Mouse (Mus musculus): ENCODE data around the gene Gm765. TPM values are rescaled to one million over a fixed set of nuclear protein-coding genes. Genes with fewer than 3 reads are reported as not detected.

The Gm765 gene
- polyA plus RNA-seq, 1 experiment = 0.04 TPM

DNA sequence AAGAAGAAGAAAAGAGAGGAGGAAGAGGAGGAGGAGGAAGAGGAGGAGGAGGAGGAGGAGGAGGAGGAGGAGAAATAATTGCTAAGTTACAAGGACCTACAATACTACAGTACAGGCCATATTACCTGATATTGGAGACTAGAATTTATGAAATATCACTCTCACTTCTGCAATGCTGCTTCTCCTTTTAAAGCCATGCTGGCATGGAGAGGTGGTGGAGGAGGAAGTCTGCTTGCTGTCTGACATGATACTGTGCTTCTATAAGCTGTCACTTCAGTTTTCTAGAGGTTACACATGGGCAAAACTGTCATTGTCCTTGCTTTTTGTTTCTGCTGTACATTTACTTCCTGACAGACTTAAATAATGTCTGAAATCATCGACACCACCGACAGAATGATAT is 9.8 kb downstream of the Gm765 start:
- WGBS = 63% methylated on average over 2 of the region's 2 CpGs
- H3K4me3 ChIP-seq (ENCODE audit: control insufficient read depth, insufficient read depth, low read length) = no peak overlapping the region
- no peaks in the 10 kb centered on the region for H3K27me3 ChIP-seq (ENCODE audit: control insufficient read depth, insufficient read depth, low read length)
- no peaks in the 10 kb centered on the region for H3K36me3 ChIP-seq (ENCODE audit: control insufficient read depth, insufficient read depth, low read length)
- no peak for DNase-seq
- H3K27ac ChIP-seq (ENCODE audit: control insufficient read depth, insufficient read depth, low read length) = no peak overlapping the region
- no peak for TF ChIP-seq POLR2A (IDR thresholded peaks at IDR 0.05; ENCODE audit: control insufficient read depth, extremely low read depth, insufficient read depth, low read length, poor library complexity)
- TF ChIP-seq CTCF (IDR thresholded peaks at IDR 0.05; ENCODE audit: borderline replicate concordance, control insufficient read depth, extremely low read depth, insufficient read depth, low read length, poor library complexity) = no peak
- no peaks in the 10 kb centered on the region for H3K4me1 ChIP-seq (replicated peaks; ENCODE audit: control insufficient read depth, insufficient read depth, low read length)

DNA sequence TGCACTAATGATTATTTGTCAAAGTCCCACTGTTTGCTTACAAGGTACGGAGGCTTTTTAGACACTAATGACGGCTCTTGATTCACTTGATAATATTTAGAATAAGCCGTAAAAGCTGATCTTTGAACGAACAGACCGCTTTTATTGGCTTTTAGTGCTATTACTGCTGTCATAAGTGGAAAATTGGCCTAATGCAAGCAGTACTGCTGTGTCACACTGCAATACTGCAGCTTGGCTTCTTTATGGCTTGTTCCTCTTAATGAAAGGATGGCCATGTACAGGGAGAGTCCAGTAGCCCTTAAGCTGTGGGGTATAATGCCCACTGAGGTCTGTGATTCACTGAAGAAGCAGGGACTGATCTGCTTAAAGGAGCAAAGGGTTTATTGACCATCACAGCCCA is 30.9 kb downstream of the Gm765 start:
- WGBS = 94% methylated on average over 5 of the region's 5 CpGs
- H3K27me3 ChIP-seq (ENCODE audit: control insufficient read depth, insufficient read depth, low read length) = no peaks in the 10 kb centered on the region
- no peak overlapping the region for H3K27ac ChIP-seq (ENCODE audit: control insufficient read depth, insufficient read depth, low read length)
- no peak for DNase-seq
- H3K36me3 ChIP-seq (ENCODE audit: control insufficient read depth, insufficient read depth, low read length) = no peaks in the 10 kb centered on the region
- TF ChIP-seq POLR2A (IDR thresholded peaks at IDR 0.05; ENCODE audit: control insufficient read depth, extremely low read depth, insufficient read depth, low read length, poor library complexity) = no peak
- TF ChIP-seq CTCF (IDR thresholded peaks at IDR 0.05; ENCODE audit: borderline replicate concordance, control insufficient read depth, extremely low read depth, insufficient read depth, low read length, poor library complexity) = no peak
- H3K4me3 ChIP-seq (ENCODE audit: control insufficient read depth, insufficient read depth, low read length) = no peak overlapping the region
- no peaks in the 10 kb centered on the region for H3K4me1 ChIP-seq (replicated peaks; ENCODE audit: control insufficient read depth, insufficient read depth, low read length)

DNA sequence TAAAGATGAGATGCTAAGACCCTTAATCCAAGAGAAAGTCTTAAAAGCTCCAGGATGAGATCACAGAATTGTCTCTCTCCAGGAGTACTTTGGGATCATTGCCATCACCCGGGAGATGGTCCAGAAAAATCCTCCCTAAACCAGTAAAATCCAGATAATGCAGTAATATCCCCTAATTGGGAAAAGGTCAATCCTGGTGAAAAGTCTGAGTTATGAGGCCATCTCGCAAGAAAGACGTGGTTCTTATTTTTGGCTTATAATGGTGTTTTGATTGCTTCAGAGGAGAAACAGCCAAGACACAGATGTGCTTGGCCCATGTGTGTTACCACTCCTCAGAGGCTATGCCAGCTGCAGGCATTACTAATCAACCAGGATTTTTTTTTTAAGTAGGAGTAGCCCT is 34.9 kb downstream of the Gm765 start:
- no peak for DNase-seq
- 88% methylated on average over 3 of the region's 3 CpGs for WGBS

DNA sequence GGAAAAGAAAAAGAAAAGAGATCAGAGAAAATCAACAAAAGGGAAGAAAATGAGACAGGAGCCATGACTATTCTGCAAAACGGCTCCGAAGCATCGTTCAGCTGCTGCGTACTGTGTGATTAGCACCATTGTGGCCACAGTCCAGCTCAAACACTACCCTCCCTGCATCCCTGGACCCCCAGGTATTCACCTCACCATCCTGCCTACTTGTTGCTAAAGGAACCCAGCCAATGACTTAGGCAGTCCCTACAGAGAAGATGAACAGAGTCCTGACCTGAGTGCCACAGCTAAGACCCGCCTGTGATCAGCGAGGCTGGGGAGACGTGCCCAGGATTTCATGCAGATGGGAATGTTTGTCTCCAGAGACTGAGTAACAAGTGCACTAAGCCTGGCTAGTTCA is 35.4 kb downstream of the Gm765 start:
- TF ChIP-seq CTCF (IDR thresholded peaks at IDR 0.05; ENCODE audit: borderline replicate concordance, control insufficient read depth, extremely low read depth, insufficient read depth, low read length, poor library complexity) = no peak
- TF ChIP-seq POLR2A (IDR thresholded peaks at IDR 0.05; ENCODE audit: control insufficient read depth, extremely low read depth, insufficient read depth, low read length, poor library complexity) = no peak

More for the DNA sequence above, 34.9 kb downstream of the Gm765 start:
- TF ChIP-seq CTCF (IDR thresholded peaks at IDR 0.05; ENCODE audit: borderline replicate concordance, control insufficient read depth, extremely low read depth, insufficient read depth, low read length, poor library complexity) (no peak), POLR2A (IDR thresholded peaks at IDR 0.05; ENCODE audit: control insufficient read depth, extremely low read depth, insufficient read depth, low read length, poor library complexity) (no peak)
- no peak overlapping the region for H3K27ac ChIP-seq (ENCODE audit: control insufficient read depth, insufficient read depth, low read length)
- H3K27me3 ChIP-seq (ENCODE audit: control insufficient read depth, insufficient read depth, low read length) = no peaks in the 10 kb centered on the region
- no peaks in the 10 kb centered on the region for H3K4me1 ChIP-seq (replicated peaks; ENCODE audit: control insufficient read depth, insufficient read depth, low read length)
- H3K4me3 ChIP-seq (ENCODE audit: control insufficient read depth, insufficient read depth, low read length) = no peak overlapping the region
- H3K36me3 ChIP-seq (ENCODE audit: control insufficient read depth, insufficient read depth, low read length) = no peaks in the 10 kb centered on the region

DNA sequence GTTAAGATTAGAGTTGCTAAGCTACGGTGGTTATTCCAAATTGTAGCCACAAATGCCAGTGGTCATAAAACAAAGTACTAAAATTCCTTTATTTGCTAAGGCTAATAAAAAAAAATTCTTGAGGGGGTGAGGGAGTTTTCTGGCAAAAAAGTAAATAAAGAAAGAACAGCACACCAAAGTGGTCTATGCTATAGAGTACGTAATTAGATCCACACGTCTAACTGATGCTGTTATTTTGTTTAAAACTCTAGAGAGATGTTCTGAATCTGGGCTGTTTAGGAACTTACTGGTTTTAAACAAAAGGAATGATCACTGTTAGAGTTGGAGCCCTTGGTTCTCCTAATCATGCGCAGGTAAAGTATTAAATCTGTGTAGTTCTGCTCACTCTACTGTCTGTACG is 50.5 kb downstream of the Gm765 start:
- TF ChIP-seq CTCF (IDR thresholded peaks at IDR 0.05; ENCODE audit: borderline replicate concordance, control insufficient read depth, extremely low read depth, insufficient read depth, low read length, poor library complexity) (no peak), POLR2A (IDR thresholded peaks at IDR 0.05; ENCODE audit: control insufficient read depth, extremely low read depth, insufficient read depth, low read length, poor library complexity) (no peak)

More for the DNA sequence above, 35.4 kb downstream of the Gm765 start:
- no peak for DNase-seq
- Histone ChIP-seq H3K36me3 (ENCODE audit: control insufficient read depth, insufficient read depth, low read length) (no peaks in the 10 kb centered on the region), H3K4me1 (replicated peaks; ENCODE audit: control insufficient read depth, insufficient read depth, low read length) (no peaks in the 10 kb centered on the region), H3K27me3 (ENCODE audit: control insufficient read depth, insufficient read depth, low read length) (no peaks in the 10 kb centered on the region), H3K27ac (ENCODE audit: control insufficient read depth, insufficient read depth, low read length) (no peak overlapping the region), H3K4me3 (ENCODE audit: control insufficient read depth, insufficient read depth, low read length) (no peak overlapping the region)
- WGBS = 95% methylated on average over 7 of the region's 7 CpGs

DNA sequence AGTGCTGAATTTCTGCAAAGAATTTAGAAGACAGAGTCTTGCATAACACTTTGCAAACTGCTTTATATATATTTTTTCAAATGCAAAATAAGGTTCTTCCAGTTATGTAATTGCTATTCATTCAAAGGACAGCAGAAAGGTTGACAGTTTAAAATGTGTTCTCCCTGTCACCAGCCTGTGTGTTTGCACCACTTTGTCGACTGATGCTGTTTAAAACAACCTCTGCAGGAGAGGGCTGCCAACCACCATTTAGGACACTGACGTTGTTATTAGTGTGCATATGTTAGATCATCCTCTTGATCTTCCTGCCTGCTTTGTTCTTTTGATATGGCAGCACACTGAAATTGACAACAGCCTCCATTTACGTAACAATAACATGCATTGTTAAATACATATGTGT is 54.2 kb downstream of the Gm765 start:
- no peak overlapping the region for H3K27ac ChIP-seq (ENCODE audit: control insufficient read depth, insufficient read depth, low read length)
- no peak for DNase-seq
- no peaks in the 10 kb centered on the region for H3K36me3 ChIP-seq (ENCODE audit: control insufficient read depth, insufficient read depth, low read length)
- H3K27me3 ChIP-seq (ENCODE audit: control insufficient read depth, insufficient read depth, low read length) = no peaks in the 10 kb centered on the region
- TF ChIP-seq CTCF (IDR thresholded peaks at IDR 0.05; ENCODE audit: borderline replicate concordance, control insufficient read depth, extremely low read depth, insufficient read depth, low read length, poor library complexity) (no peak), POLR2A (IDR thresholded peaks at IDR 0.05; ENCODE audit: control insufficient read depth, extremely low read depth, insufficient read depth, low read length, poor library complexity) (no peak)
- WGBS = 72% methylated on average over 3 of the region's 3 CpGs
- no peaks in the 10 kb centered on the region for H3K4me1 ChIP-seq (replicated peaks; ENCODE audit: control insufficient read depth, insufficient read depth, low read length)
- no peak overlapping the region for H3K4me3 ChIP-seq (ENCODE audit: control insufficient read depth, insufficient read depth, low read length)

More for the DNA sequence above, 50.5 kb downstream of the Gm765 start:
- Histone ChIP-seq H3K4me1 (replicated peaks; ENCODE audit: control insufficient read depth, insufficient read depth, low read length) (no peaks in the 10 kb centered on the region), H3K27ac (ENCODE audit: control insufficient read depth, insufficient read depth, low read length) (no peak overlapping the region), H3K27me3 (ENCODE audit: control insufficient read depth, insufficient read depth, low read length) (no peaks in the 10 kb centered on the region), H3K36me3 (ENCODE audit: control insufficient read depth, insufficient read depth, low read length) (no peaks in the 10 kb centered on the region), H3K4me3 (ENCODE audit: control insufficient read depth, insufficient read depth, low read length) (no peak overlapping the region)
- DNase-seq = no peak
- 90% methylated on average over 5 of the region's 5 CpGs for WGBS

DNA sequence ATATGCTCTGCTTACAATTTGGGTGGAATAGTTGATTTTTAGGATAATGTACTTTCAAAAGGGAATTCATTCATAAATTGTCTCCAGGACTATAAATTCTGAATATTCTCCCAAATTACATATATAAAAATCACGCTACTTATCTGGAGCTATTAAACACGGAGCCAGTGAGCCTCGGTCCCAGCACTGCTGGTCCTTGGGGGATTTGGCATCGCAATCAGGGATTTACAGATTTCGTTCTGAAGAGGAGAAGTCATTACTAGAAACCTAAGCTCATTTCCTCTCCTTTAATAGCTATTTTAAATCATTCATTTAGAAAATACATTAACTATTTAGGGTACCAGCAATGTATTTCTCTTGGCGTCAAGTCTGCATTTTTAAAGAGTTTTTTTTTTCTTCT is 55.0 kb downstream of the Gm765 start:
- no peak for TF ChIP-seq CTCF (IDR thresholded peaks at IDR 0.05; ENCODE audit: borderline replicate concordance, control insufficient read depth, extremely low read depth, insufficient read depth, low read length, poor library complexity)
- no peak for TF ChIP-seq POLR2A (IDR thresholded peaks at IDR 0.05; ENCODE audit: control insufficient read depth, extremely low read depth, insufficient read depth, low read length, poor library complexity)
- Histone ChIP-seq H3K27me3 (ENCODE audit: control insufficient read depth, insufficient read depth, low read length) (no peaks in the 10 kb centered on the region), H3K27ac (ENCODE audit: control insufficient read depth, insufficient read depth, low read length) (no peak overlapping the region), H3K4me1 (replicated peaks; ENCODE audit: control insufficient read depth, insufficient read depth, low read length) (no peaks in the 10 kb centered on the region), H3K36me3 (ENCODE audit: control insufficient read depth, insufficient read depth, low read length) (no peaks in the 10 kb centered on the region), H3K4me3 (ENCODE audit: control insufficient read depth, insufficient read depth, low read length) (no peak overlapping the region)
- no peak for DNase-seq
- WGBS = 89% methylated on average over 6 of the region's 6 CpGs
